Comparison of ENCODE assay signal across 21 mouse cellular contexts in the genomic region with DNA sequence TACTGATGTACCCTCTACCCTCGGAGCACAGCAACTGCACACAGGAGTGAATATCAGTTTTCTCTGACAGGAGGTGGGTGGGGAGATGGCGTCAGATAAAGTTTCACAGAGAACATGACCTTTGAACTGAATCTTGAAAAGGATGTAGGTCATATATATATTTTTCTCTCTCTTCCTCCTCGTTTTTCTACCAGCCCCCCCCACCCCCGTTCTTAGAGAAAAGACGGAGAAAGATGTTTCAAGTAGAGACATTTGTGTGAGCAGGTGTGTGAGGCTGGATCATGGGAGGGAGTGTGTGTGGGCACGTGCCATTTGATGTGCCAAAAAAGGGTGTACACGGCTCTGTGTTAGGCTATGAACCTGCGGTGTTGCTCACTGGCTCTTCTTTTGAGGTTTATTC.
A peak's percentile ranks its signal among the peaks of the same experiment; 100 is the strongest.
DNase-seq lines count a peak whose midpoint lies in the region; ATAC-seq and TF ChIP-seq lines count a peak whose summit lies in the region.
"Had no signal": no experiment of that assay in that cellular context is flagged by ENCODE, and none has a peak within 500 bp of the region (broad histone marks: within the 10 kb centered on the region; RNA-seq: fewer than 3 reads in every experiment).

No protein-coding gene starts in this region.

- DNase-seq in induced T-regulatory cell, adult 2 months (ENCODE audit: low read depth): peak; percentile 94
- DNase-seq in thymus, postnatal 4 days: peak; percentile 62
- DNase-seq in left cerebral cortex, adult 2 months (ENCODE audit: extremely low spot score in 1 of 2, low spot score in 2 of 2): no peak
- no peak for DNase-seq in layer of hippocampus, postnatal 14 days (ENCODE audit: low spot score in 2 of 2)
- DNase-seq: cerebellum, postnatal 10 days; embryo, embryonic 11 days; gastrocnemius, postnatal 25 days; kidney, adult 8-10 months; kidney, postnatal 25 days; lung, embryonic 14.5 days; lung, postnatal 4 days; right cerebral cortex, adult 18-20 months; spleen, adult 18-20 months had no signal

- no peak overlapping the region for H3K27ac ChIP-seq in intestine, embryonic 15.5 days
- H3K27ac ChIP-seq in intestine, postnatal 0 days (ENCODE audit: low read depth, low read length): no peak overlapping the region
- no peak overlapping the region for H3K27ac ChIP-seq in left cerebral cortex, adult 2 months
- H3K27ac ChIP-seq: forebrain, embryonic 12.5 days; hindbrain, embryonic 15.5 days; midbrain, embryonic 12.5 days had no signal

- intact Hi-C loops in left cerebral cortex, adult 2 months (cut with DNase I): no loop called here

- no peak for TF ChIP-seq CTCF in intestine, postnatal 0 days (IDR thresholded peaks at IDR 0.05; ENCODE audit: low read depth)
- no peak for TF ChIP-seq CTCF in left cerebral cortex, adult 2 months (IDR thresholded peaks at IDR 0.05)

- no peak overlapping the region for H3K4me2 ChIP-seq in intestine, embryonic 15.5 days (replicated peaks)
- no peak overlapping the region for H3K4me2 ChIP-seq in intestine, postnatal 0 days (replicated peaks; ENCODE audit: low read depth)
- H3K4me2 ChIP-seq: forebrain, embryonic 12.5 days; hindbrain, embryonic 15.5 days; lung, embryonic 14.5 days; midbrain, embryonic 12.5 days had no signal

- no peaks in the 10 kb centered on the region for H3K9me3 ChIP-seq in intestine, embryonic 15.5 days
- no peaks in the 10 kb centered on the region for H3K9me3 ChIP-seq in intestine, postnatal 0 days (ENCODE audit: control insufficient read depth)
- H3K9me3 ChIP-seq: forebrain, embryonic 12.5 days; hindbrain, embryonic 15.5 days; midbrain, embryonic 12.5 days had no signal

- no peak overlapping the region for H3K9ac ChIP-seq in intestine, embryonic 15.5 days
- H3K9ac ChIP-seq in intestine, postnatal 0 days (ENCODE audit: low read depth, low read length): no peak overlapping the region
- H3K9ac ChIP-seq: forebrain, embryonic 12.5 days; hindbrain, embryonic 15.5 days; lung, embryonic 14.5 days; midbrain, embryonic 12.5 days had no signal

- H3K36me3 ChIP-seq in intestine, embryonic 15.5 days: no peaks in the 10 kb centered on the region
- H3K36me3 ChIP-seq in intestine, postnatal 0 days (ENCODE audit: control insufficient read depth, insufficient read depth): no peaks in the 10 kb centered on the region
- H3K36me3 ChIP-seq: forebrain, embryonic 12.5 days; hindbrain, embryonic 15.5 days; midbrain, embryonic 12.5 days had no signal

- no peaks in the 10 kb centered on the region for H3K4me1 ChIP-seq in intestine, embryonic 15.5 days (replicated peaks)
- no peaks in the 10 kb centered on the region for H3K4me1 ChIP-seq in intestine, postnatal 0 days (replicated peaks; ENCODE audit: control insufficient read depth, insufficient read depth, low read length)
- H3K4me1 ChIP-seq: forebrain, embryonic 12.5 days; hindbrain, embryonic 15.5 days; midbrain, embryonic 12.5 days had no signal

- 61% methylated on average over 8 of the region's 8 CpGs for WGBS in intestine, embryonic 15.5 days
- WGBS in intestine, postnatal 0 days: 49% methylated on average over 8 of the region's 8 CpGs

- no peak overlapping the region for H3K4me3 ChIP-seq in intestine, embryonic 15.5 days (replicated peaks)
- no peak overlapping the region for H3K4me3 ChIP-seq in intestine, postnatal 0 days (ENCODE audit: low read depth, low read length)
- H3K4me3 ChIP-seq in left cerebral cortex, adult 2 months: no peak overlapping the region
- H3K4me3 ChIP-seq: forebrain, embryonic 12.5 days; hindbrain, embryonic 15.5 days; midbrain, embryonic 12.5 days; myocyte had no signal

- ATAC-seq in intestine, embryonic 15.5 days: peak; percentile 49; the same call in 1 of the 2 replicates
- ATAC-seq in intestine, postnatal 0 days: no peak
- peak; percentile 23; the same call in 1 of the 2 replicates for ATAC-seq in neutrophil, adult 5-6 weeks (ENCODE audit: extremely low read depth, insufficient number of reproducible peaks, low FRiP score, poor library complexity, severe bottlenecking)
- ATAC-seq in monocyte, adult 5-6 weeks (replicated peaks; ENCODE audit: insufficient number of reproducible peaks, low FRiP score, low TSS enrichment, poor library complexity, severe bottlenecking): no peak

- H3K27me3 ChIP-seq in intestine, embryonic 15.5 days (replicated peaks): no peaks in the 10 kb centered on the region
- H3K27me3 ChIP-seq in intestine, postnatal 0 days (replicated peaks; ENCODE audit: control insufficient read depth, insufficient read depth, low read length): no peaks in the 10 kb centered on the region
- H3K27me3 ChIP-seq: forebrain, embryonic 12.5 days; hindbrain, embryonic 15.5 days; midbrain, embryonic 12.5 days had no signal

Comparison
In these comparisons a context has a peak if more than half of its experiments do, and no peak if none do; other contexts are left out.
1. ATAC-seq: peak in intestine, embryonic 15.5 days (single experiment) and neutrophil, adult 5-6 weeks (single experiment); none in intestine, postnatal 0 days (single experiment) and monocyte, adult 5-6 weeks (single experiment).
2. DNase-seq: peak in induced T-regulatory cell, adult 2 months (single experiment) and thymus, postnatal 4 days (single experiment); none in left cerebral cortex, adult 2 months (0 of 2) and layer of hippocampus, postnatal 14 days (0 of 2).